Mouse (Mus musculus): ENCODE results near the gene Aff4.

The Aff4 gene

GRCm38 (mm10) chr11:53463551-53464424 lies 113.2 kb downstream of the Aff4 start:
- no peak for DNase-seq

GRCm38 (mm10) chr11:53466231-53466971 lies 115.8 kb downstream of the Aff4 start:
- peak; percentile 64 for DNase-seq

GRCm38 (mm10) chr11:53469294-53469967 lies 118.8 kb downstream of the Aff4 start:
- DNase-seq: peak; percentile 25

GRCm38 (mm10) chr11:53469968-53470695 lies 119.5 kb downstream of the Aff4 start, which contains the start of gene Gm9837:
Gene Gm9837, minus strand, starts transcription at chr11:53470479.
- DNase-seq: peak; percentile 73

All from kidney, adult 11 months (tissue).